Mouse (Mus musculus) liver, embryonic 16.5 days (tissue): ENCODE measurements around the gene 1700092M07Rik. TPM values are rescaled to one million over a fixed set of nuclear protein-coding genes. Genes with fewer than 3 reads are reported as not detected.
A peak's percentile ranks its signal among the peaks of the same experiment; 100 is the strongest.

Source experiments
- ATAC-seq: fragments of 200-750 bp; cut with Nextera tagmentation; 2 replicates; pipeline ENCODE4 v1.8.0; 2017; ENCODE audit warnings: low read depth, mild to moderate bottlenecking, moderate number of reproducible peaks, moderate library complexity
- H3K27ac ChIP-seq: fragments of 300-500 bp; sonication (generic); 2 replicates; pipeline ENCODE4 v1.5.1; 2014; ENCODE audit warnings: mild to moderate bottlenecking, low read length
- H3K27me3 ChIP-seq: fragments of 300-500 bp; sonication (generic); 2 replicates; pipeline ENCODE4 v1.6.1; 2014; ENCODE audit warnings: low read depth, low read length, mixed read lengths; ENCODE audit not compliant: control insufficient read depth, insufficient read depth
- H3K36me3 ChIP-seq: fragments of 300-500 bp; sonication (generic); 2 replicates; pipeline ENCODE4 v1.6.1; 2014; ENCODE audit warnings: mild to moderate bottlenecking; ENCODE audit not compliant: control insufficient read depth, insufficient read depth
- H3K4me1 ChIP-seq: fragments of 300-500 bp; sonication (generic); 2 replicates; pipeline ENCODE4 v1.6.1; 2014; ENCODE audit warnings: low read depth, low read length, mixed read lengths; ENCODE audit not compliant: control insufficient read depth
- H3K4me2 ChIP-seq: fragments of 300-500 bp; sonication (generic); 2 replicates; pipeline ENCODE4 v1.6.1; 2014; ENCODE audit warnings: low read depth, low read length, mixed read lengths
- H3K4me3 ChIP-seq: fragments of 300-500 bp; sonication (generic); 2 replicates; pipeline ENCODE4 v1.5.1; 2014; ENCODE audit warnings: low read depth, mild to moderate bottlenecking, low read length
- H3K9ac ChIP-seq: fragments of 300-500 bp; sonication (generic); 2 replicates; pipeline ENCODE4 v1.6.1; 2014; ENCODE audit warnings: low read depth, low read length
- H3K9me3 ChIP-seq: fragments of 300-500 bp; sonication (generic); replicated peaks from 2 replicates; pipeline ENCODE4 v1.6.1; 2016; ENCODE audit warnings: low read length; ENCODE audit not compliant: control insufficient read depth
- WGBS: fragments of 180-500 bp; shearing (Covaris S2); extraction: QIAGEN DNeasy Blood & Tissue Kit; methylation state at CpG from one replicate; pipeline ENCODE4 v1.1.7; 2014; ENCODE audit not compliant: insufficient replicate concordance; 5-methylcytosine and 5-hydroxymethylcytosine counted together
- polyA plus RNA-seq: library from polyadenylated mRNA; unstranded; fragments of >200 nt; fragmentation: Nextera tagmentation; extraction: Ambion mirVana; gene quantifications from 2 replicates; pipeline ENCODE4 v1.2.1, GENCODE M21; 2015

1700092M07Rik gene
- polyA plus RNA-seq, 1 experiment from 2014 or later = 0.45 TPM

DNA sequence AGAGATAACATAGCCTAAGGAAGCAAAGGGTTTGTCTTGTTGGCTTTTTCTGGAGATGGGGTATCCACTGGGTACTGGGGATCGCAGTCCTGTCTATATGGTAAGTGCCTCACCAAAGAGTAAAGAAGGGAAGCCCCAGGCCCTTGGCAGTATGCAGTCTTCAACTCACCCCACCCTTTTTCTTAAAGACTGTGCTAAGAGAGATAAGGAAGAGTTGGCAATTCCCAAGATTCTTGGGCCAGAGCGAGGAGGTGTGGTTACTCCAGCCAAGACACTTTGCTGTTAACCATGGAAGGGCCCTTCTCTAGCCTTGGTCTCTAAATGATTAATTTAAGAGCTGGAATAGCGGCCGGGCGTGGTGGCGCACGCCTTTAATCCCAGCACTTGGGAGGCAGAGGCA is 33.6 kb upstream of the 1700092M07Rik start:
- Histone ChIP-seq H3K9me3 (no peaks in the 10 kb centered on the region), H3K27ac (0 out of 2 replicates have a peak overlapping the region, but pooled peaks have one; percentile 8), H3K27me3 (no peaks in the 10 kb centered on the region), H3K4me3 (no peak overlapping the region), H3K36me3 (peaks cover 55% of the 10 kb centered on the region), H3K4me1 (peaks cover 43% of the 10 kb centered on the region), H3K9ac (no peak overlapping the region), H3K4me2 (no peak overlapping the region)
- 77% methylated on average over 7 of the region's 7 CpGs for WGBS
- ATAC-seq = peak; percentile 59

GRCm38 (mm10) chr19:8708954-8709353 is 31.6 kb upstream of the 1700092M07Rik start:
- ATAC-seq = no peak
- Histone ChIP-seq H3K4me2 (no peak overlapping the region), H3K9ac (no peak overlapping the region), H3K4me3 (no peak overlapping the region), H3K9me3 (no peaks in the 10 kb centered on the region), H3K4me1 (peaks cover 47% of the 10 kb centered on the region), H3K27me3 (no peaks in the 10 kb centered on the region), H3K27ac (no peak overlapping the region), H3K36me3 (peaks cover 62% of the 10 kb centered on the region)
- 88% methylated on average over 8 of the region's 8 CpGs for WGBS

DNA sequence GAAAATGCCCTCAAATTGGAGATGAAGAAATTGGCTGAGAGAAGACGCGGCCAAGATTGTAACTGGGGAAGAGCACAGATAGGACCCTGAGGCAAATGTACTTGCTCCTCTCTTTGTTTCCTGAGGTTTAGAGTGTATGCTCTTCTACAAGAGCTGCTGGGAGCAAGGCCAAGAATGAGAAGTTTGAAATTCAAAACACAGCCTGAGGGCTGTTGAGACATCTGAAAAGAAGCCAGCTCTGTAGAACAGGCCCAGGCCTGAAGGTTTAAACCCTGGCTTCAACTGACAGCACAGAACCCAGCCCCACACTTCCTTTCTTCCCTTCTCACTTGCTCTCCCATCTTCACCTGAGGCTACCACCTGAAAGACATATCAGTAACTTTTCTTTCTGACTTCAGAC is 30.5 kb upstream of the 1700092M07Rik start:
- Histone ChIP-seq H3K27ac (no peak overlapping the region), H3K27me3 (no peaks in the 10 kb centered on the region), H3K9me3 (no peaks in the 10 kb centered on the region), H3K4me2 (peak overlapping the region; percentile 58), H3K4me3 (peak overlapping the region; percentile 88; the same call in 1 of the 2 replicates), H3K4me1 (peaks cover 51% of the 10 kb centered on the region), H3K9ac (peak overlapping the region; percentile 19; the same call in 1 of the 2 replicates), H3K36me3 (peaks cover 62% of the 10 kb centered on the region)
- 96% methylated on average over 2 of the region's 2 CpGs for WGBS
- ATAC-seq = no peak

DNA sequence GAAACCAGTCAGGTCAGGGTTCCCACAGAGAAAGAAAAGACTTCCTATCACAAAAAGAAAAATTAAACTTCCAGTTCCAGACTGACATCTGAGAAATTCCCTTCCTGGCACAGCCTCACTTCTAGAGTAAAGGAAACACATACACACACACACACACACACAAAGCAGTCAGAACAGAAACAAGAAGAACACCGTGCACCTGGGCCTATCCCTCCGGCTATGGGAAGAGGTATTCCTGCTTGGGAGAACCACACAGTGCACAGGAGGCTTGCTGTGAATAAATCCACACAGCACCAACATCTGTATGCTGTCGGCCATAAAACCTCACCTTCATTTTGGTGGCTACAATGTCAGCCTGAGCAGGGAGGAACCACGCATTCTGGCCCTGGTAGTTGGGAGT is 29.0 kb upstream of the 1700092M07Rik start:
- peaks cover 63% of the 10 kb centered on the region for H3K4me1 ChIP-seq
- peak overlapping the region; percentile 92 for H3K27ac ChIP-seq
- no peaks in the 10 kb centered on the region for H3K9me3 ChIP-seq
- H3K36me3 ChIP-seq = peaks cover 60% of the 10 kb centered on the region
- H3K27me3 ChIP-seq = no peaks in the 10 kb centered on the region
- H3K4me3 ChIP-seq = peak overlapping the region; percentile 88
- peak overlapping the region; percentile 58 for H3K4me2 ChIP-seq
- ATAC-seq = no peak
- H3K9ac ChIP-seq = peak overlapping the region; percentile 95
- WGBS = 59% methylated on average over 4 of the region's 4 CpGs

DNA sequence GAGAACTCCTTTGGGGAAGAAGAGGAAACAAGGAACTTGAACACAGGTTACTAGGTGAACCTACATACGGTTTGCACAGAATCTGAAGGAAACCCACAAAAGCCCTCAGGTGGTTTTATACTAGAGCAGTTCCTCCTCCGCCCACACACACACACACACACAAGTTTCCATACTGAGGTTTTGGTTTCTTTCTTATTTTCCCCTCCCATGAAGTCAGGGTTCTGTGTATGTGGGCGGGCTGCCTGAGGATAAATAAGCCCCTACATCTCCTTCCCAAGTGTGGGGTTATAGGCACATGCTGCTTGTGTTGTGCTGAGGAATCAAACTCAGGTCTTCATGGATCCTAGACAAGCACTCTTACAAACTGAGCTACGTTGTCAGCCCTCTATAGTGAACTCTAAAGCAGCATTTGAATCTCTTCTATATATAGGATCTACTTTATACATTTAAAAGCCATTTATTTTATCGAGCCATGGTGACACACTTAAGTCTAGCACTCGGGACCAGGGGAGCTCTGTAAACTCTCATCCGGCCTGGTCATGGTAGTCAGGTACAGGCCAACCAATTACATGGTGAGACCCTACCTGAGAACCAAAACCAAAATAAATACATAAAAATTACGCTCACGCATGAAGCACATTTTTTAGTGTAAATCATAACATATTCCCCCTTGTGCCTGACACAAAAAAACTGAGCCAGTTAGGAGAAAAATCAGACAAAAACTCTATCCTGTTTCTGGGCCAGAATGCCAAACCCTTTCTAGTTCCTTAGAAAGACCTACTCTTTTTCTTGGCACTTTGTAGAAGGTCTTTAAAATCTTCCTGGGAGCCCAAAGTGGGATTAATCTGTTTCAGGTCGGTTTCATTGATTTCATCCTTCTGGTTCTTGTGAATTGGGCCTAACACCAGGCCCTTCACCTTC is 28.3 kb upstream of the 1700092M07Rik start:
- H3K36me3 ChIP-seq = peaks cover 54% of the 10 kb centered on the region
- H3K4me2 ChIP-seq = peak overlapping the region; percentile 58
- no peaks in the 10 kb centered on the region for H3K27me3 ChIP-seq
- no peaks in the 10 kb centered on the region for H3K9me3 ChIP-seq
- peak overlapping the region; percentile 95 for H3K9ac ChIP-seq
- no peak for ATAC-seq
- H3K27ac ChIP-seq = peak overlapping the region; percentile 92
- peak overlapping the region; percentile 88 for H3K4me3 ChIP-seq
- WGBS = 30% methylated on average over 10 of the region's 10 CpGs
- H3K4me1 ChIP-seq = peaks cover 64% of the 10 kb centered on the region

GRCm38 (mm10) chr19:8712870-8713305 is 27.6 kb upstream of the 1700092M07Rik start:
- H3K4me2 ChIP-seq = peak overlapping the region; percentile 58
- peak overlapping the region; percentile 95 for H3K9ac ChIP-seq
- no peaks in the 10 kb centered on the region for H3K9me3 ChIP-seq
- peak overlapping the region; percentile 92 for H3K27ac ChIP-seq
- ATAC-seq = peak; percentile 20
- no peaks in the 10 kb centered on the region for H3K27me3 ChIP-seq
- H3K36me3 ChIP-seq = peaks cover 47% of the 10 kb centered on the region
- 1% methylated on average over 13 of the region's 13 CpGs for WGBS
- H3K4me3 ChIP-seq = peak overlapping the region; percentile 88
- H3K4me1 ChIP-seq = peaks cover 66% of the 10 kb centered on the region

- no peaks in the 10 kb centered on the region for H3K27me3 ChIP-seq
- no peaks in the 10 kb centered on the region for H3K9me3 ChIP-seq
- peaks cover 63% of the 10 kb centered on the region for H3K4me1 ChIP-seq
- peak; percentile 82 for ATAC-seq
- H3K4me3 ChIP-seq = peak overlapping the region; percentile 88
- H3K27ac ChIP-seq = peak overlapping the region; percentile 92
- H3K9ac ChIP-seq = peak overlapping the region; percentile 95
- WGBS = under 1% methylated on average over 51 of the region's 51 CpGs
- H3K4me2 ChIP-seq = peak overlapping the region; percentile 58
- H3K36me3 ChIP-seq = peaks cover 41% of the 10 kb centered on the region
Measured at GRCm38 (mm10) chr19:8713306-8713996, 27.1 kb upstream of the 1700092M07Rik start.

DNA sequence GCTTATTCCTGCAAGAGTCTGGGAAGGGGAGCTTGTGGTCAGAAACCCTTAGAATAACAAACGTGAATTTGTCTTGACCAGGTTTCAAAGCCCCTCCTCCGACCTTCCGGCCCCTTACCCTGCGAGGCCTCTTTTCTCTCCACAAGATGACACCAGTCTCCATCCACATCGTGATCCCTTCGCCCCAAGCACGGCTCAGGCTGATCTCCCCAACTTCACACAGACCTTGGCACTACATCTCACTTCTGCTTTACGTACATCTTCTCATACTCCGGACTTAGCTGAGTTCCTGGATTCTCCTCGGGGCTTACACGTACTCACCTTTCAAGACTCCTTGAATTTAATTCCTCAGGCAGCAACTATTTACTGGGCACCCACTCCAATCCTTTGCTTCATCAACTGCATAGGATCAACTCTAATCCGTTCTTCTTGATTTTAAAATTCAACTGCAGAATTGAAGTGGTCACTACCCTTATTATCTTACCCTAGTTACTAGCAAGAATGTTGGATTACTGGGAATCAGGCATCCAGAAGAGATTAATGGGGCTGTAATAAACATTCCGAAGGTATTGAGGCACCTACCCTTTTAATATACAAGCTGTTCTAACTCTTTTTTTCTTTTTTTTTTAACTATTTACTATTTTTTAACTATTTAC is 26.4 kb upstream of the 1700092M07Rik start:
- Histone ChIP-seq H3K9me3 (no peaks in the 10 kb centered on the region), H3K27ac (peak overlapping the region; percentile 92), H3K9ac (peak overlapping the region; percentile 95), H3K4me2 (peak overlapping the region; percentile 53), H3K4me3 (peak overlapping the region; percentile 88), H3K4me1 (peaks cover 62% of the 10 kb centered on the region), H3K27me3 (no peaks in the 10 kb centered on the region), H3K36me3 (peaks cover 35% of the 10 kb centered on the region)
- no peak for ATAC-seq
- 7% methylated on average over 13 of the region's 13 CpGs for WGBS
